In the genomic region with DNA sequence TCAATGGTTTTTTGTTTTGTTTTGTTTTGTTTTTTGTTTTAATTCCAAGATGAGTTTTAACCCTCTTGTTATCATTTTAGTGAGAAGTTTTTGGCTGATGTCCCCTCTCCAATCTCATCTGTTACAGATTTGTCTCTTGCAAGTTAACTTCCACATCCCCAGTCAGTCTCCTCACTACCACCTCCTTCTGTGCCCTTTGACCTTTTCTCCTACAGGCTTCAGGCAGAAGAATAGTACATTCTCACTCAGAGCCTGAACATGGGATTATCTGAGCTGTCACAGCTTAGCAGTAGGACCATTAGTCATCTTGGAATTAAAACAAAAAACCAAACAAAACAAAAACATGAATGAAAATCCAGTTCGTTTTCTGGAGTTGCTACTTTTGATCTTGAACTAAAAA, we compare ENCODE assay signal across 26 mouse cellular contexts.
DNase-seq lines count a peak whose midpoint lies in the region; ATAC-seq and TF ChIP-seq lines count a peak whose summit lies in the region.
"Had no signal": no experiment of that assay in that cellular context is flagged by ENCODE, and none has a peak within 500 bp of the region (broad histone marks: within the 10 kb centered on the region; RNA-seq: fewer than 3 reads in every experiment).

No protein-coding gene starts in this region.

- H3K4me2 ChIP-seq in kidney, embryonic 14.5 days (replicated peaks; ENCODE audit: low read depth, low read length) = no peak overlapping the region
- H3K4me2 ChIP-seq in lung, embryonic 14.5 days = no peak overlapping the region
- H3K4me2 ChIP-seq in lung, postnatal 0 days (replicated peaks; ENCODE audit: low read depth, low read length) = no peak overlapping the region
- H3K4me2 ChIP-seq: embryonic facial prominence, embryonic 12.5 days; embryonic facial prominence, embryonic 15.5 days; heart, embryonic 11.5 days; hindbrain, embryonic 12.5 days; hindbrain, embryonic 15.5 days had no signal

- WGBS in kidney, embryonic 14.5 days = 45% methylated on average over 1 of the region's 1 CpGs
- 25% methylated on average over 1 of the region's 1 CpGs for WGBS in lung, embryonic 14.5 days
- 19% methylated on average over 1 of the region's 1 CpGs for WGBS in lung, postnatal 0 days

- no peak overlapping the region; the same call in 1 of the 2 replicates for H3K27ac ChIP-seq in kidney, embryonic 14.5 days (ENCODE audit: low read depth, low read length)
- H3K27ac ChIP-seq in lung, embryonic 14.5 days (ENCODE audit: low read depth) = no peak overlapping the region
- H3K27ac ChIP-seq in lung, postnatal 0 days (ENCODE audit: low read length) = no peak overlapping the region
- H3K27ac ChIP-seq: embryonic facial prominence, embryonic 12.5 days; embryonic facial prominence, embryonic 15.5 days; gastrocnemius, adult 2 months; hindbrain, embryonic 12.5 days; hindbrain, embryonic 15.5 days had no signal

- DNase-seq in kidney, postnatal 36 days = no peak
- peak; percentile 84 for DNase-seq in lung, embryonic 14.5 days
- DNase-seq in lung, postnatal 25 days (ENCODE audit: low spot score) = no peak
- peak; percentile 11 for DNase-seq in lung, postnatal 0 days (ENCODE audit: low spot score)
- DNase-seq in lung, postnatal 14 days = no peak
- DNase-seq: adrenal gland, adult 8-10 months; adrenal gland, postnatal 25 days; B cell, adult 2 months; cerebellum, adult 11-12 months; cerebellum, adult 8-10 months; cerebellum, postnatal 10 days; cerebellum, postnatal 36 days; forebrain, postnatal 0 days; gastrocnemius, adult 2 months; gastrocnemius, postnatal 14 days; heart, adult 11 months had no signal

- H3K4me3 ChIP-seq in kidney, embryonic 14.5 days (ENCODE audit: low read length) = no peak overlapping the region
- H3K4me3 ChIP-seq in lung, embryonic 14.5 days (ENCODE audit: low read depth, low read length) = no peak overlapping the region
- no peak overlapping the region for H3K4me3 ChIP-seq in lung, postnatal 0 days (ENCODE audit: low read depth, low read length)
- H3K4me3 ChIP-seq: embryonic facial prominence, embryonic 12.5 days; embryonic facial prominence, embryonic 15.5 days; gastrocnemius, adult 2 months; hindbrain, embryonic 12.5 days; hindbrain, embryonic 15.5 days had no signal

- no peaks in the 10 kb centered on the region for H3K27me3 ChIP-seq in kidney, embryonic 14.5 days (ENCODE audit: control insufficient read depth, insufficient read depth, low read length)
- H3K27me3 ChIP-seq in lung, embryonic 14.5 days (ENCODE audit: insufficient read depth, low read length) = no peaks in the 10 kb centered on the region
- no peaks in the 10 kb centered on the region for H3K27me3 ChIP-seq in lung, postnatal 0 days (replicated peaks; ENCODE audit: insufficient read depth, low read length)
- H3K27me3 ChIP-seq: CH12.LX; embryonic facial prominence, embryonic 12.5 days; embryonic facial prominence, embryonic 15.5 days; hindbrain, embryonic 12.5 days; hindbrain, embryonic 15.5 days had no signal

- 0 out of 2 replicates have a peak, but pooled peaks have one; percentile 18 for ATAC-seq in kidney, embryonic 14.5 days (ENCODE audit: low FRiP score, low TSS enrichment)
- peak; percentile 84 for ATAC-seq in lung, embryonic 14.5 days (ENCODE audit: insufficient read depth)
- no peak for ATAC-seq in lung, postnatal 0 days
- ATAC-seq: activated CD4-positive, CD25-positive, alpha-beta regulatory T cell, adult 4 months; forebrain, embryonic 14.5 days; forebrain, postnatal 0 days had no signal

- no peak for TF ChIP-seq CTCF in lung, embryonic 14.5 days (IDR thresholded peaks at IDR 0.05; ENCODE audit: low read depth)
- no peak for TF ChIP-seq CTCF in lung, postnatal 0 days (IDR thresholded peaks at IDR 0.05)

- H3K9ac ChIP-seq in kidney, embryonic 14.5 days (ENCODE audit: low read depth, low read length) = no peak overlapping the region
- H3K9ac ChIP-seq in lung, embryonic 14.5 days = no peak overlapping the region
- no peak overlapping the region for H3K9ac ChIP-seq in lung, postnatal 0 days (replicated peaks; ENCODE audit: low read depth)
- H3K9ac ChIP-seq: embryonic facial prominence, embryonic 12.5 days; embryonic facial prominence, embryonic 15.5 days; forebrain, postnatal 0 days; hindbrain, embryonic 12.5 days; hindbrain, embryonic 15.5 days had no signal

- TF ChIP-seq EP300 in lung, postnatal 0 days (IDR thresholded peaks at IDR 0.05) = no peak

- peaks cover 5% of the 10 kb centered on the region; the same call in 1 of the 2 replicates for H3K4me1 ChIP-seq in kidney, embryonic 14.5 days (ENCODE audit: control insufficient read depth, insufficient read depth, low read length)
- 0 out of 2 replicates have a peak, but pooled peaks cover 3% of the 10 kb centered on the region for H3K4me1 ChIP-seq in lung, embryonic 14.5 days (ENCODE audit: insufficient read depth)
- H3K4me1 ChIP-seq in lung, postnatal 0 days (ENCODE audit: insufficient read depth, low read depth, low read length) = no peaks in the 10 kb centered on the region
- H3K4me1 ChIP-seq: embryonic facial prominence, embryonic 15.5 days; hindbrain, embryonic 12.5 days; hindbrain, embryonic 15.5 days had no signal

- no peaks in the 10 kb centered on the region for H3K36me3 ChIP-seq in kidney, embryonic 14.5 days (ENCODE audit: control insufficient read depth, insufficient read depth, low read length)
- H3K36me3 ChIP-seq in lung, embryonic 14.5 days (ENCODE audit: insufficient read depth) = no peaks in the 10 kb centered on the region
- H3K36me3 ChIP-seq in lung, postnatal 0 days (ENCODE audit: insufficient read depth, low read length) = no peaks in the 10 kb centered on the region
- H3K36me3 ChIP-seq: embryonic facial prominence, embryonic 12.5 days; embryonic facial prominence, embryonic 15.5 days; G1E; hindbrain, embryonic 12.5 days; hindbrain, embryonic 15.5 days had no signal

- no peaks in the 10 kb centered on the region for H3K9me3 ChIP-seq in kidney, embryonic 14.5 days (ENCODE audit: control insufficient read depth, low read length)
- H3K9me3 ChIP-seq in lung, embryonic 14.5 days (ENCODE audit: low read depth, low read length) = no peaks in the 10 kb centered on the region
- H3K9me3 ChIP-seq in lung, postnatal 0 days (ENCODE audit: low read length) = no peaks in the 10 kb centered on the region
- H3K9me3 ChIP-seq: embryonic facial prominence, embryonic 12.5 days; embryonic facial prominence, embryonic 15.5 days; hindbrain, embryonic 12.5 days; hindbrain, embryonic 15.5 days had no signal

Comparison
In these comparisons a context has a peak if more than half of its experiments do, and no peak if none do; other contexts are left out.
1. DNase-seq: peak in lung, embryonic 14.5 days (single experiment) and lung, postnatal 0 days (single experiment); none in kidney, postnatal 36 days (0 of 2), lung, postnatal 25 days (single experiment) and lung, postnatal 14 days (single experiment).